Mouse (Mus musculus): ENCODE measurements around the gene Myl9. TPM values are rescaled to one million over a fixed set of nuclear protein-coding genes. Genes with fewer than 3 reads are reported as not detected.

The Myl9 gene
- total and polyA plus RNA-seq, 2 experiments from 2014 or later, result 1,431 to 1,885 TPM

- 45% methylated on average over 5 of the region's 5 CpGs for WGBS
Measured at GRCm38 (mm10) chr2:156779036-156779435, 3.8 kb downstream of the Myl9 start.

GRCm38 (mm10) chr2:156779488-156779887, 4.3 kb downstream of the Myl9 start:
- no peak for TF ChIP-seq CTCF (IDR thresholded peaks at IDR 0.05; ENCODE audit: low read depth)
- TF ChIP-seq EP300 (IDR thresholded peaks at IDR 0.05; ENCODE audit: low read depth), result no peak
- Histone ChIP-seq H3K36me3 (replicated peaks; ENCODE audit: control insufficient read depth, insufficient read depth, low read length) (peaks cover 16% of the 10 kb centered on the region), H3K27me3 (ENCODE audit: control insufficient read depth, insufficient read depth, low read length) (no peaks in the 10 kb centered on the region), H3K4me2 (ENCODE audit: low read depth, low read length) (peak overlapping the region; percentile 60), H3K9me3 (replicated peaks; ENCODE audit: control insufficient read depth, low read length) (no peaks in the 10 kb centered on the region), H3K4me1 (ENCODE audit: control insufficient read depth, insufficient read depth) (peaks cover 51% of the 10 kb centered on the region), H3K9ac (replicated peaks; ENCODE audit: low read depth, low read length) (no peak overlapping the region), H3K27ac (ENCODE audit: low read depth) (no peak overlapping the region), H3K4me3 (ENCODE audit: low read depth, low read length) (no peak overlapping the region)
- WGBS, result 58% methylated on average over 2 of the region's 2 CpGs
- no peak for DNase-seq (ENCODE audit: low spot score)
- no peak for ATAC-seq (ENCODE audit: insufficient read depth, low read depth)

More at GRCm38 (mm10) chr2:156779036-156779435, 3.8 kb downstream of the Myl9 start:
- H3K27me3 ChIP-seq (ENCODE audit: control insufficient read depth, insufficient read depth, low read length), result no peaks in the 10 kb centered on the region
- DNase-seq (ENCODE audit: low spot score), result no peak
- no peak for ATAC-seq (ENCODE audit: insufficient read depth, low read depth)
- 0 out of 2 replicates have a peak overlapping the region, but pooled peaks have one; percentile 6 for H3K9ac ChIP-seq (replicated peaks; ENCODE audit: low read depth, low read length)
- H3K4me3 ChIP-seq (ENCODE audit: low read depth, low read length), result 0 out of 2 replicates have a peak overlapping the region, but pooled peaks have one; percentile 5
- no peak overlapping the region for H3K27ac ChIP-seq (ENCODE audit: low read depth)
- peaks cover 48% of the 10 kb centered on the region for H3K4me1 ChIP-seq (ENCODE audit: control insufficient read depth, insufficient read depth)
- peaks cover 16% of the 10 kb centered on the region for H3K36me3 ChIP-seq (replicated peaks; ENCODE audit: control insufficient read depth, insufficient read depth, low read length)
- H3K4me2 ChIP-seq (ENCODE audit: low read depth, low read length), result peak overlapping the region; percentile 60
- no peaks in the 10 kb centered on the region for H3K9me3 ChIP-seq (replicated peaks; ENCODE audit: control insufficient read depth, low read length)
- no peak for TF ChIP-seq CTCF (IDR thresholded peaks at IDR 0.05; ENCODE audit: low read depth)
- TF ChIP-seq EP300 (IDR thresholded peaks at IDR 0.05; ENCODE audit: low read depth), result no peak

GRCm38 (mm10) chr2:156780129-156780528, 4.9 kb downstream of the Myl9 start:
- DNase-seq (ENCODE audit: low spot score) (no peak), ATAC-seq (ENCODE audit: insufficient read depth, low read depth) (no peak)
- no peak for TF ChIP-seq CTCF (IDR thresholded peaks at IDR 0.05; ENCODE audit: low read depth)
- TF ChIP-seq EP300 (IDR thresholded peaks at IDR 0.05; ENCODE audit: low read depth), result no peak
- Histone ChIP-seq H3K4me2 (ENCODE audit: low read depth, low read length) (no peak overlapping the region), H3K27ac (ENCODE audit: low read depth) (no peak overlapping the region), H3K4me3 (ENCODE audit: low read depth, low read length) (no peak overlapping the region), H3K36me3 (replicated peaks; ENCODE audit: control insufficient read depth, insufficient read depth, low read length) (peaks cover 16% of the 10 kb centered on the region), H3K9me3 (replicated peaks; ENCODE audit: control insufficient read depth, low read length) (no peaks in the 10 kb centered on the region), H3K9ac (replicated peaks; ENCODE audit: low read depth, low read length) (no peak overlapping the region), H3K27me3 (ENCODE audit: control insufficient read depth, insufficient read depth, low read length) (no peaks in the 10 kb centered on the region), H3K4me1 (ENCODE audit: control insufficient read depth, insufficient read depth) (peaks cover 46% of the 10 kb centered on the region)
- WGBS, result 72% methylated on average over 9 of the region's 9 CpGs

- 41% methylated on average over 17 of the region's 17 CpGs for WGBS
- Histone ChIP-seq H3K27ac (ENCODE audit: low read depth) (no peak overlapping the region), H3K9ac (replicated peaks; ENCODE audit: low read depth, low read length) (no peak overlapping the region), H3K36me3 (replicated peaks; ENCODE audit: control insufficient read depth, insufficient read depth, low read length) (peaks cover 16% of the 10 kb centered on the region), H3K9me3 (replicated peaks; ENCODE audit: control insufficient read depth, low read length) (no peaks in the 10 kb centered on the region), H3K4me3 (ENCODE audit: low read depth, low read length) (no peak overlapping the region), H3K27me3 (ENCODE audit: control insufficient read depth, insufficient read depth, low read length) (no peaks in the 10 kb centered on the region), H3K4me2 (ENCODE audit: low read depth, low read length) (no peak overlapping the region), H3K4me1 (ENCODE audit: control insufficient read depth, insufficient read depth) (peaks cover 42% of the 10 kb centered on the region)
- peak; percentile 45 for DNase-seq (ENCODE audit: low spot score)
- ATAC-seq (ENCODE audit: insufficient read depth, low read depth), result no peak; the same call in 1 of the 2 replicates
- TF ChIP-seq CTCF (IDR thresholded peaks at IDR 0.05; ENCODE audit: low read depth), result no peak
- no peak for TF ChIP-seq EP300 (IDR thresholded peaks at IDR 0.05; ENCODE audit: low read depth)
Measured at GRCm38 (mm10) chr2:156780752-156781151, 5.5 kb downstream of the Myl9 start.

DNA sequence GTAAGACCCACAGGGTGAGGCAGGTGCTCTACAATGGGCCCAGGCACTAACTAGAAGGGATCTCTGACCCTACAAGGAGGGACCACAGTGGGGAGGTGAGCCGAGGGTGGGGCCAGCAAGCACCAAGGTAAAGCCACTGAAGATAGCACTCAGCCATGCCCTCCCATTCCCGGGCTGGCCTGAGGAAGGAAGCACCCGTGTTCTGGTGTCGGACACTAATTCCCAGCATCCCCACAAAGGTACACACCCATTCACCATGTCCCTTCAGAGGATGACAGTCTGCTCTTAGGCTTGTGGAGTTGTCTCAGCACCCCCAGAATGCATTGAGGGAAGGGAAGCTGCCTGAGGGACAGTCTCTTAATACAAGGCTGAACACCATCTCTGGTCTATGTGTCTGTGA, 6.1 kb downstream of the Myl9 start:
- Histone ChIP-seq H3K4me1 (ENCODE audit: control insufficient read depth, insufficient read depth) (peaks cover 38% of the 10 kb centered on the region), H3K27ac (ENCODE audit: low read depth) (no peak overlapping the region), H3K36me3 (replicated peaks; ENCODE audit: control insufficient read depth, insufficient read depth, low read length) (peaks cover 16% of the 10 kb centered on the region), H3K27me3 (ENCODE audit: control insufficient read depth, insufficient read depth, low read length) (no peaks in the 10 kb centered on the region), H3K9me3 (replicated peaks; ENCODE audit: control insufficient read depth, low read length) (no peaks in the 10 kb centered on the region), H3K4me2 (ENCODE audit: low read depth, low read length) (no peak overlapping the region), H3K9ac (replicated peaks; ENCODE audit: low read depth, low read length) (no peak overlapping the region), H3K4me3 (ENCODE audit: low read depth, low read length) (no peak overlapping the region)
- WGBS, result 68% methylated on average over 4 of the region's 4 CpGs
- ATAC-seq (ENCODE audit: insufficient read depth, low read depth), result no peak
- DNase-seq (ENCODE audit: low spot score), result no peak
- TF ChIP-seq CTCF (IDR thresholded peaks at IDR 0.05; ENCODE audit: low read depth), result no peak
- TF ChIP-seq EP300 (IDR thresholded peaks at IDR 0.05; ENCODE audit: low read depth), result no peak

DNA sequence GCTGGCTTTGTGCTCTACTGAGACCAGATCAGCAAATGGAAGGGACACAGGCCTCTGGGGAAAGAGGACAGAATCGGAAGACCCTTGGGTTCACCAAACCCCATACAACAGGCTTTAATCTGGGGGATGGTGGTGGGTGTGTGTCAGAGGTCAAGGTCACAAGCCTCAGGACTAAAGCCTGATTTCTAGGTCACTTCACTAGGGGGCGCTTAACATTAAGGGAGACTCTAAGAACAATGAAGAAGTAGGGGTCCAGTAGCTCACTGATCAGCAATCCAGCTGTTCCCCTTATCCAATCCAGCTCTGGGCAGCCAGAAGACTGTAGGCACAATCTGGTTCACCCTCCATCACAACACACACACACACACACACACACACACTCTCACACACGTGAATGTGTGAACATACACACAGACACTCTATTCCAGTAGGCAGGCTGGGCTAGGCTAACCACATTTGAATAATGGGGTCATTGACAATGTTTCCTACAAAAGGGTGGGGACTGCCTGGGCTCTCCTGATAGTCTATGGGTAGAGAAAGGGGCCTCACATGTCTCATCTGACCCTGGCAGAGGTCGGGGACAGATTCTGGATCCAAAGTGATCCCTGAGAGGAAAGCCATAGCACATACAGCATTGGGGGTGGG, 6.7 kb downstream of the Myl9 start:
- Histone ChIP-seq H3K9ac (replicated peaks; ENCODE audit: low read depth, low read length) (no peak overlapping the region), H3K27ac (ENCODE audit: low read depth) (no peak overlapping the region), H3K36me3 (replicated peaks; ENCODE audit: control insufficient read depth, insufficient read depth, low read length) (peaks cover 16% of the 10 kb centered on the region), H3K27me3 (ENCODE audit: control insufficient read depth, insufficient read depth, low read length) (no peaks in the 10 kb centered on the region), H3K9me3 (replicated peaks; ENCODE audit: control insufficient read depth, low read length) (no peaks in the 10 kb centered on the region), H3K4me3 (ENCODE audit: low read depth, low read length) (no peak overlapping the region), H3K4me2 (ENCODE audit: low read depth, low read length) (no peak overlapping the region), H3K4me1 (ENCODE audit: control insufficient read depth, insufficient read depth) (peaks cover 36% of the 10 kb centered on the region)
- DNase-seq (ENCODE audit: low spot score) (no peak), ATAC-seq (ENCODE audit: insufficient read depth, low read depth) (no peak)
- TF ChIP-seq EP300 (IDR thresholded peaks at IDR 0.05; ENCODE audit: low read depth), result no peak
- TF ChIP-seq CTCF (IDR thresholded peaks at IDR 0.05; ENCODE audit: low read depth), result no peak
- WGBS, result 72% methylated on average over 4 of the region's 4 CpGs
